Mouse (Mus musculus): ENCODE data around the gene Mfn2. TPM values are rescaled to one million over a fixed set of nuclear protein-coding genes. Genes with fewer than 3 reads are reported as not detected.

Gene Mfn2
- 100 to 1,000 TPM; 191 to 194 TPM for total RNA-seq (2021)

- DNase-seq (ENCODE audit: extremely low spot score in 1 of 2, low spot score in 1 of 2): peak; percentile 79 to 97
Observed at GRCm38 (mm10) chr4:147904313-147905089, at the start of gene Mfn2. Mfn2 (minus strand) TSS chr4:147904704.

- peak in 1 of 2 experiments; percentile 47 for DNase-seq (ENCODE audit: extremely low spot score in 1 of 2, low spot score in 1 of 2)
Observed at GRCm38 (mm10) chr4:147953590-147953989, 49.1 kb upstream of the Mfn2 start.

GRCm38 (mm10) chr4:147947511-147947910, 43.0 kb upstream of the Mfn2 start:
- no peak for DNase-seq (ENCODE audit: extremely low spot score in 1 of 2, low spot score in 1 of 2)

GRCm38 (mm10) chr4:147943005-147943404, 38.5 kb upstream of the Mfn2 start:
- no peak for DNase-seq (ENCODE audit: extremely low spot score in 1 of 2, low spot score in 1 of 2)

GRCm38 (mm10) chr4:147941045-147942020, 36.8 kb upstream of the Mfn2 start:
- no peak for DNase-seq (ENCODE audit: extremely low spot score in 1 of 2, low spot score in 1 of 2)

GRCm38 (mm10) chr4:147940576-147941044, 36.1 kb upstream of the Mfn2 start, which contains the start of gene 2510039O18Rik:
2510039O18Rik (plus strand) TSS chr4:147940895.
- DNase-seq (ENCODE audit: extremely low spot score in 1 of 2, low spot score in 1 of 2): peak; percentile 76 to 81

- no peak for DNase-seq (ENCODE audit: extremely low spot score in 1 of 2, low spot score in 1 of 2)
Observed at GRCm38 (mm10) chr4:147940111-147940510, 35.6 kb upstream of the Mfn2 start.

GRCm38 (mm10) chr4:147938148-147939096, 33.9 kb upstream of the Mfn2 start:
- DNase-seq (ENCODE audit: extremely low spot score in 1 of 2, low spot score in 1 of 2): no peak

- no peak for DNase-seq (ENCODE audit: extremely low spot score in 1 of 2, low spot score in 1 of 2)
Observed at GRCm38 (mm10) chr4:147937486-147937885, 33.0 kb upstream of the Mfn2 start.

GRCm38 (mm10) chr4:147937021-147937420, 32.5 kb upstream of the Mfn2 start:
- DNase-seq (ENCODE audit: extremely low spot score in 1 of 2, low spot score in 1 of 2): no peak

- peak; percentile 67 to 68 for DNase-seq (ENCODE audit: extremely low spot score in 1 of 2, low spot score in 1 of 2)
Observed at GRCm38 (mm10) chr4:147936331-147936954, 31.9 kb upstream of the Mfn2 start, which contains the start of gene Plod1. Plod1 (minus strand) TSS chr4:147936767.

- DNase-seq (ENCODE audit: extremely low spot score in 1 of 2, low spot score in 1 of 2): no peak
Observed at GRCm38 (mm10) chr4:147935904-147936303, 31.4 kb upstream of the Mfn2 start.

GRCm38 (mm10) chr4:147934611-147935010, 30.1 kb upstream of the Mfn2 start:
- no peak for DNase-seq (ENCODE audit: extremely low spot score in 1 of 2, low spot score in 1 of 2)

- no peak for DNase-seq (ENCODE audit: extremely low spot score in 1 of 2, low spot score in 1 of 2)
Observed at GRCm38 (mm10) chr4:147934134-147934533, 29.6 kb upstream of the Mfn2 start.

- DNase-seq (ENCODE audit: extremely low spot score in 1 of 2, low spot score in 1 of 2): no peak
Observed at GRCm38 (mm10) chr4:147930946-147931345, 26.4 kb upstream of the Mfn2 start.

GRCm38 (mm10) chr4:147928540-147928939, 24.0 kb upstream of the Mfn2 start:
- no peak for DNase-seq (ENCODE audit: extremely low spot score in 1 of 2, low spot score in 1 of 2)

- DNase-seq (ENCODE audit: extremely low spot score in 1 of 2, low spot score in 1 of 2): no peak
Observed at GRCm38 (mm10) chr4:147928136-147928535, 23.6 kb upstream of the Mfn2 start.

GRCm38 (mm10) chr4:147927705-147928104, 23.2 kb upstream of the Mfn2 start:
- DNase-seq (ENCODE audit: extremely low spot score in 1 of 2, low spot score in 1 of 2): no peak

- DNase-seq (ENCODE audit: extremely low spot score in 1 of 2, low spot score in 1 of 2): no peak
Observed at GRCm38 (mm10) chr4:147922341-147922740, 17.8 kb upstream of the Mfn2 start.
